Mouse (Mus musculus) myocyte (in vitro differentiated cells): ENCODE results near the gene Krt78. TPM values are rescaled to one million over a fixed set of nuclear protein-coding genes. Genes with fewer than 3 reads are reported as not detected.

Experiments
- H3K27me3 ChIP-seq: one replicate; pipeline ENCODE4 v1.6.1; 2011; ENCODE audit not compliant: control insufficient read depth, insufficient read depth, insufficient read length
- H3K36me3 ChIP-seq: one replicate; pipeline ENCODE4 v1.6.1; 2011; ENCODE audit not compliant: control insufficient read depth, insufficient read depth
- H3K4me2 ChIP-seq: one replicate; pipeline ENCODE4 v1.6.1; 2011; ENCODE audit warnings: low read depth, control low read depth
- H3K4me3 ChIP-seq: one replicate; pipeline ENCODE4 v1.5.1; 2011; ENCODE audit warnings: mild to moderate bottlenecking, control low read depth, moderate library complexity
- H3K79me2 ChIP-seq: one replicate; pipeline ENCODE4 v1.6.1; 2011; ENCODE audit not compliant: control insufficient read depth, insufficient read depth
- H3ac ChIP-seq: one replicate; pipeline ENCODE4 v1.6.1; 2011; ENCODE audit not compliant: control insufficient read depth, insufficient read length
- CEBPB ChIP-seq: IDR thresholded peaks from 2 replicates; pipeline ENCODE4 v1.6.1; 2011; ENCODE audit warnings: mild to moderate bottlenecking, moderate library complexity; ENCODE audit not compliant: poor library complexity, insufficient read depth, severe bottlenecking
- E2F4 ChIP-seq: IDR thresholded peaks from one replicate; pipeline ENCODE4 v1.6.1; 2011; ENCODE audit warnings: mild to moderate bottlenecking, control low read depth, moderate library complexity; ENCODE audit not compliant: insufficient read depth
- MAX ChIP-seq: IDR thresholded peaks from one replicate; pipeline ENCODE4 v1.6.1; 2011; ENCODE audit warnings: low read depth, mild to moderate bottlenecking, control low read depth
- MYOD1 ChIP-seq, 3 experiments: IDR thresholded peaks; one replicate each; pipeline ENCODE4 v1.6.1; 2011; ENCODE audit warnings: control low read depth in 2 of 3, low read depth in 2 of 3, mild to moderate bottlenecking in 2 of 3, moderate library complexity in 1 of 3; ENCODE audit not compliant: insufficient read length in 2 of 3, control insufficient read depth in 1 of 3
- MYOG ChIP-seq, 3 experiments: IDR thresholded peaks; one replicate each; pipeline ENCODE4 v1.6.1; 2011; ENCODE audit warnings: control low read depth in 2 of 3, low read depth in 2 of 3, mild to moderate bottlenecking in 2 of 3; ENCODE audit not compliant: insufficient read length in 2 of 3, control insufficient read depth in 1 of 3, insufficient read depth in 1 of 3
- POLR2A ChIP-seq: IDR thresholded peaks from one replicate; pipeline ENCODE4 v1.6.1; 2011; ENCODE audit warnings: low read depth, mild to moderate bottlenecking, control low read depth, moderate library complexity; ENCODE audit not compliant: insufficient read length
- POLR2AphosphoS2 ChIP-seq: IDR thresholded peaks from one replicate; pipeline ENCODE4 v1.6.1; 2011; ENCODE audit warnings: low read depth, control low read depth; ENCODE audit not compliant: insufficient read length
- REST ChIP-seq: IDR thresholded peaks from one replicate; pipeline ENCODE4 v1.6.1; 2011; ENCODE audit warnings: mild to moderate bottlenecking, control low read depth, moderate library complexity; ENCODE audit not compliant: insufficient read depth, insufficient read length
- SRF ChIP-seq: IDR thresholded peaks from one replicate; pipeline ENCODE4 v1.6.1; 2011; ENCODE audit warnings: low read depth; ENCODE audit not compliant: control insufficient read depth, insufficient read length
- TCF12 ChIP-seq: IDR thresholded peaks from one replicate; pipeline ENCODE4 v1.6.1; 2011; ENCODE audit warnings: mild to moderate bottlenecking, control low read depth; ENCODE audit not compliant: poor library complexity, insufficient read depth, severe bottlenecking
- TCF3 ChIP-seq: IDR thresholded peaks from one replicate; pipeline ENCODE4 v1.6.1; 2011; ENCODE audit warnings: low read depth, control low read depth; ENCODE audit not compliant: insufficient read length
- USF1 ChIP-seq: IDR thresholded peaks from one replicate; pipeline ENCODE4 v1.6.1; 2011; ENCODE audit warnings: low read depth, mild to moderate bottlenecking, control low read depth, moderate library complexity
- polyA plus RNA-seq: library from polyadenylated mRNA; unstranded; fragments of >200 nt; fragmentation: generic; extraction: Trizol; gene quantifications from one replicate; pipeline ENCODE4 v1.2.1, GENCODE M21; 2012; ENCODE audit warnings: missing spikeins

Gene Krt78
- polyA plus RNA-seq, 1 experiment = not detected

GRCm38 (mm10) chr15:101980849-101981248 lies 26.8 kb upstream of the Krt78 start:
- Histone ChIP-seq H3K27me3 (no peaks in the 10 kb centered on the region), H3K36me3 (no peaks in the 10 kb centered on the region), H3K4me3 (no peak overlapping the region), H3ac (no peak overlapping the region), H3K4me2 (no peak overlapping the region), H3K79me2 (no peaks in the 10 kb centered on the region)
- peak in 1 of 3 experiments; percentile 25 for TF ChIP-seq MYOG (IDR thresholded peaks at IDR 0.05; ENCODE audit: control insufficient read depth in 1 of 3, insufficient read depth in 1 of 3, insufficient read length in 2 of 3, low read depth in 2 of 3)
- no peak for TF ChIP-seq E2F4
- TF ChIP-seq MAX = no peak
- peak in 1 of 3 experiments; percentile 53 for TF ChIP-seq MYOD1 (IDR thresholded peaks at IDR 0.05; ENCODE audit: control insufficient read depth in 1 of 3, insufficient read length in 2 of 3, low read depth in 2 of 3)

- H3K4me3 ChIP-seq = peak overlapping the region; percentile 11
Observed at GRCm38 (mm10) chr15:101977043-101977726, 23.1 kb upstream of the Krt78 start.

GRCm38 (mm10) chr15:101976641-101977040 lies 22.6 kb upstream of the Krt78 start:
- no peak for TF ChIP-seq MAX
- TF ChIP-seq TCF3 = no peak
- no peak for TF ChIP-seq SRF
- TF ChIP-seq TCF12 = no peak
- no peak for TF ChIP-seq POLR2AphosphoS2
- TF ChIP-seq MYOD1 (IDR thresholded peaks at IDR 0.05; ENCODE audit: control insufficient read depth in 1 of 3, insufficient read length in 2 of 3, low read depth in 2 of 3) = no peak
- Histone ChIP-seq H3K36me3 (no peaks in the 10 kb centered on the region), H3K4me2 (peak overlapping the region; percentile 97), H3K4me3 (peak overlapping the region; percentile 11), H3ac (no peak overlapping the region), H3K27me3 (no peaks in the 10 kb centered on the region), H3K79me2 (no peaks in the 10 kb centered on the region)

More at GRCm38 (mm10) chr15:101977043-101977726, 23.1 kb upstream of the Krt78 start:
- H3K79me2 ChIP-seq = no peaks in the 10 kb centered on the region
- TF ChIP-seq POLR2A (no peak), TCF12 (peak; percentile 19), MAX (no peak), SRF (peak; percentile 59), TCF3 (no peak), REST (no peak), MYOG (IDR thresholded peaks at IDR 0.05; ENCODE audit: control insufficient read depth in 1 of 3, insufficient read depth in 1 of 3, insufficient read length in 2 of 3, low read depth in 2 of 3) (peak in 2 of 3 experiments; percentile 26 to 50), CEBPB (no peak), E2F4 (peak; percentile 5), POLR2AphosphoS2 (no peak), MYOD1 (IDR thresholded peaks at IDR 0.05; ENCODE audit: control insufficient read depth in 1 of 3, insufficient read length in 2 of 3, low read depth in 2 of 3) (peak in 1 of 3 experiments; percentile 55)
- H3K27me3 ChIP-seq = no peaks in the 10 kb centered on the region
- H3K36me3 ChIP-seq = no peaks in the 10 kb centered on the region
- H3ac ChIP-seq = no peak overlapping the region
- H3K4me2 ChIP-seq = peak overlapping the region; percentile 97

DNA sequence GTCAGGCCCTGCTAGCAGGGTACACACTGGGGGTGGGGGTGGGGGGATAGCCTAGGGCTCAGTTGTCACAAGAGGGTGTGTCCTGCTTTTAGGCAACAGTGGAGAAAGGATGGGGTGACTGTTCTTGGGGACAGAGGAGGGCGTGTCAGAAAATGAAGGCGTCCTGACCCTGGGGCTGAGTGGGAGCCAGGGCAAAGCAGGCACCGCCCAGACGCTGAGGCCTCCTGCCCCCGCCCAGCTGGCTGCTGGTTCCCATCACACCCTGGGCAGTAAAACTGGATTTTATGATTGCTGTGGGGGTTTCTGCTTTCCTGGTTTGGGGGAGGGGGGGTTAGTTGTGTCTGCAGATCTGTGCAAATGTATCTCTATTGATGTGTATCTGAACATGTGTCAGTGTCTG lies 21.9 kb upstream of the Krt78 start:
- no peak overlapping the region for H3ac ChIP-seq
- no peaks in the 10 kb centered on the region for H3K36me3 ChIP-seq
- H3K79me2 ChIP-seq = no peaks in the 10 kb centered on the region
- H3K4me3 ChIP-seq = no peak overlapping the region
- peak overlapping the region; percentile 97 for H3K4me2 ChIP-seq
- TF ChIP-seq SRF (no peak), POLR2A (peak; percentile 38), MAX (no peak), TCF3 (no peak), MYOD1 (IDR thresholded peaks at IDR 0.05; ENCODE audit: control insufficient read depth in 1 of 3, insufficient read length in 2 of 3, low read depth in 2 of 3) (peak in 1 of 3 experiments; percentile 77), TCF12 (no peak), POLR2AphosphoS2 (peak; percentile 25), MYOG (IDR thresholded peaks at IDR 0.05; ENCODE audit: control insufficient read depth in 1 of 3, insufficient read depth in 1 of 3, insufficient read length in 2 of 3, low read depth in 2 of 3) (peak in 2 of 3 experiments; percentile 15 to 65), E2F4 (no peak), REST (no peak), USF1 (no peak), CEBPB (no peak)
- H3K27me3 ChIP-seq = peaks cover 3% of the 10 kb centered on the region

DNA sequence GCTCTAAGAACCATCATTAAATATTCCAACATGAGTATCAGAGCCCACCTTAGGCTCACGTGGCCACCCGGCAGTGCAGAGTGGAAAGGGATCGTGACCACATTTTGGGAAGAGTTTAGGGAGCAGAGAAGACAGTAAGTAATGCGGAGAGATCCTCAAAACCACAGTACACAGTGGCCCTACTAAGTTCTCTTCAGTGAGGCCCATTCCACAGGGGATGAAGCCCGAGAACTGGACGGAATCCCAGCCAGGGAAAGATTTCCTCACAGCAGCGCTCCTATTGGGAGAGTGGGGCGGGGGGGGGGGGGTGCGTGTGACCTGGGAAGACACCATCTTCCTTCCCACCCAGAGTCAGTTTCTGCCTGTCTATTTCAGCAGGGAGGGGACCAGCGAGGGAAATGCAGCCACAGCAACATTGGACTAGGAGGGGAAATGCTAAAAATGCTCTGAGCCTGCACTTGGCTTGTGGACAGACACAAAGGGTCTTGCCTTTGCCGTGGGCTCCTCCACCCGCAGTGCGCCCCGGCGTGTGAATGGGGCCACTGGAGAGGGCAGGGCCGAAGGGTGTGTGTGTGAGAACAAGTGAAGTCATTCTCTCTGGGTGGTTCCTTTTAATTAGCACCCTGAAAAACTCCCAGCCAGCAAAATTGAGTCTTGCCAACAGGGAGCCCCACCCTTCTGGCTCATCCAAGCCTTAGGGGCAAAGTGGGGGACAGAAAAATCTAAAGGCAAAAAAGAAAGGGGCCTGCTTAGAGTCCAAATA lies 20.2 kb upstream of the Krt78 start:
- no peak overlapping the region for H3K4me2 ChIP-seq
- no peaks in the 10 kb centered on the region for H3K36me3 ChIP-seq

More for the DNA sequence above, 20.2 kb upstream of the Krt78 start:
- TF ChIP-seq TCF3 (no peak), USF1 (no peak), MYOG (IDR thresholded peaks at IDR 0.05; ENCODE audit: control insufficient read depth in 1 of 3, insufficient read depth in 1 of 3, insufficient read length in 2 of 3, low read depth in 2 of 3) (no peak), MAX (no peak), SRF (no peak), E2F4 (no peak)
- no peak overlapping the region for H3ac ChIP-seq
- no peak overlapping the region for H3K4me3 ChIP-seq
- H3K79me2 ChIP-seq = no peaks in the 10 kb centered on the region
- H3K27me3 ChIP-seq = peaks cover 5% of the 10 kb centered on the region
